Mouse (Mus musculus) midbrain, embryonic 16.5 days (tissue): Measurements from ENCODE around the gene Rfx2. TPM values are rescaled to one million over a fixed set of nuclear protein-coding genes. Genes with fewer than 3 reads are reported as not detected.

Experiments
- ATAC-seq: fragments of 200-750 bp; cut with Nextera tagmentation; 2 replicates; pipeline ENCODE4 v1.8.0; 2017; ENCODE audit warnings: moderate TSS enrichment
- H3K27ac ChIP-seq: fragments of 300-500 bp; sonication (generic); 2 replicates; pipeline ENCODE4 v1.5.1; 2014; ENCODE audit warnings: mild to moderate bottlenecking, low read length, mixed read lengths
- H3K27me3 ChIP-seq: fragments of 300-500 bp; sonication (generic); 2 replicates; pipeline ENCODE4 v1.6.1; 2014; ENCODE audit warnings: low read depth, low read length, mixed read lengths; ENCODE audit not compliant: control insufficient read depth, insufficient read depth
- H3K36me3 ChIP-seq: fragments of 300-500 bp; sonication (generic); 2 replicates; pipeline ENCODE4 v1.6.1; 2014; ENCODE audit warnings: mild to moderate bottlenecking, low read length, moderate library complexity, mixed read lengths; ENCODE audit not compliant: control insufficient read depth, insufficient read depth
- H3K4me1 ChIP-seq: fragments of 300-500 bp; sonication (generic); 2 replicates; pipeline ENCODE4 v1.6.1; 2014; ENCODE audit warnings: mild to moderate bottlenecking, low read length, mixed read lengths; ENCODE audit not compliant: control insufficient read depth, insufficient read depth
- H3K4me2 ChIP-seq: fragments of 300-500 bp; sonication (generic); 2 replicates; pipeline ENCODE4 v1.6.1; 2014; ENCODE audit warnings: mild to moderate bottlenecking, low read length, mixed read lengths
- H3K4me3 ChIP-seq: fragments of 300-500 bp; sonication (generic); 2 replicates; pipeline ENCODE4 v1.5.1; 2014; ENCODE audit warnings: low read depth, mild to moderate bottlenecking, low read length, moderate library complexity, mixed read lengths
- H3K9ac ChIP-seq: fragments of 300-500 bp; sonication (generic); 2 replicates; pipeline ENCODE4 v1.6.1; 2014; ENCODE audit warnings: low read depth, low read length, mixed read lengths
- H3K9me3 ChIP-seq: fragments of 300-500 bp; sonication (generic); replicated peaks from 2 replicates; pipeline ENCODE4 v1.6.1; 2014; ENCODE audit warnings: mild to moderate bottlenecking, low read length, mixed read lengths; ENCODE audit not compliant: control insufficient read depth, poor library complexity, severe bottlenecking
- WGBS: fragments of 180-500 bp; shearing (Covaris S2); extraction: QIAGEN DNeasy Blood & Tissue Kit; methylation state at CpG from one replicate; pipeline ENCODE4 v1.1.7; 2014; 5-methylcytosine and 5-hydroxymethylcytosine counted together
- polyA plus RNA-seq: library from polyadenylated mRNA; unstranded; fragments of >200 nt; fragmentation: Nextera tagmentation; extraction: Ambion mirVana; gene quantifications from 2 replicates; pipeline ENCODE4 v1.2.1, GENCODE M21; 2015

The Rfx2 gene
- polyA plus RNA-seq, 1 experiment from 2014 or later: 4.8 TPM

- 82% methylated on average over 5 of the region's 5 CpGs for WGBS
- H3K4me2 ChIP-seq: no peak overlapping the region
- no peaks in the 10 kb centered on the region; the same call in 1 of the 2 replicates for H3K27me3 ChIP-seq
- H3K27ac ChIP-seq: no peak overlapping the region
- no peak overlapping the region for H3K4me3 ChIP-seq
- H3K9me3 ChIP-seq: no peaks in the 10 kb centered on the region
- H3K9ac ChIP-seq: no peak overlapping the region
- H3K36me3 ChIP-seq: no peaks in the 10 kb centered on the region
- H3K4me1 ChIP-seq: no peaks in the 10 kb centered on the region
- ATAC-seq: no peak
Measured at GRCm38 (mm10) chr17:56842173-56842572, 11.4 kb upstream of the Rfx2 start.

- no peak for ATAC-seq
- Histone ChIP-seq H3K4me2 (no peak overlapping the region), H3K4me1 (no peaks in the 10 kb centered on the region), H3K4me3 (no peak overlapping the region), H3K27me3 (no peaks in the 10 kb centered on the region; the same call in 1 of the 2 replicates), H3K27ac (no peak overlapping the region), H3K9me3 (no peaks in the 10 kb centered on the region), H3K9ac (no peak overlapping the region), H3K36me3 (no peaks in the 10 kb centered on the region)
- 90% methylated on average over 7 of the region's 7 CpGs for WGBS
Measured at GRCm38 (mm10) chr17:56840524-56840923, 9.7 kb upstream of the Rfx2 start.

- H3K9ac ChIP-seq: no peak overlapping the region
- H3K36me3 ChIP-seq: no peaks in the 10 kb centered on the region
- peaks cover 3% of the 10 kb centered on the region; the same call in 1 of the 2 replicates for H3K4me1 ChIP-seq
- 93% methylated on average over 8 of the region's 8 CpGs for WGBS
- no peaks in the 10 kb centered on the region; the same call in 1 of the 2 replicates for H3K27me3 ChIP-seq
- H3K27ac ChIP-seq: no peak overlapping the region
- H3K4me3 ChIP-seq: no peak overlapping the region
- H3K4me2 ChIP-seq: no peak overlapping the region
- no peaks in the 10 kb centered on the region for H3K9me3 ChIP-seq
- no peak for ATAC-seq
Measured at GRCm38 (mm10) chr17:56836336-56836735, 5.5 kb upstream of the Rfx2 start.

- H3K27me3 ChIP-seq: peaks cover 6% of the 10 kb centered on the region
Measured at GRCm38 (mm10) chr17:56833381-56833780, 2.6 kb upstream of the Rfx2 start.

GRCm38 (mm10) chr17:56832918-56833317 is 2.1 kb upstream of the Rfx2 start:
- Histone ChIP-seq H3K4me3 (no peak overlapping the region), H3K27ac (no peak overlapping the region), H3K36me3 (no peaks in the 10 kb centered on the region), H3K9ac (no peak overlapping the region), H3K9me3 (no peaks in the 10 kb centered on the region), H3K27me3 (peaks cover 6% of the 10 kb centered on the region), H3K4me2 (no peak overlapping the region), H3K4me1 (peaks cover 15% of the 10 kb centered on the region)
- 88% methylated on average over 1 of the region's 1 CpGs for WGBS
- no peak for ATAC-seq

More at GRCm38 (mm10) chr17:56833381-56833780, 2.6 kb upstream of the Rfx2 start:
- ATAC-seq: no peak
- Histone ChIP-seq H3K9ac (no peak overlapping the region), H3K4me3 (no peak overlapping the region), H3K4me1 (peaks cover 15% of the 10 kb centered on the region), H3K9me3 (no peaks in the 10 kb centered on the region), H3K36me3 (no peaks in the 10 kb centered on the region), H3K27ac (no peak overlapping the region), H3K4me2 (no peak overlapping the region)
- 96% methylated on average over 1 of the region's 1 CpGs for WGBS

- Histone ChIP-seq H3K4me2 (peak overlapping the region; percentile 88), H3K4me3 (peak overlapping the region; percentile 66), H3K27me3 (peaks cover 6% of the 10 kb centered on the region), H3K9me3 (no peaks in the 10 kb centered on the region), H3K4me1 (peaks cover 15% of the 10 kb centered on the region), H3K36me3 (no peaks in the 10 kb centered on the region), H3K27ac (no peak overlapping the region), H3K9ac (0 out of 2 replicates have a peak overlapping the region, but pooled peaks have one; percentile 25)
- ATAC-seq: peak; percentile 98
- under 1% methylated on average over 41 of the region's 42 CpGs for WGBS
Measured at GRCm38 (mm10) chr17:56831111-56831816, 451 bp upstream of the Rfx2 start.

GRCm38 (mm10) chr17:56829795-56830194 is 1.0 kb downstream of the Rfx2 start:
- peak overlapping the region; percentile 66 for H3K4me3 ChIP-seq
- H3K9me3 ChIP-seq: no peaks in the 10 kb centered on the region
- H3K36me3 ChIP-seq: no peaks in the 10 kb centered on the region
- peaks cover 6% of the 10 kb centered on the region for H3K27me3 ChIP-seq
- peak overlapping the region; percentile 2 for H3K9ac ChIP-seq
- peaks cover 15% of the 10 kb centered on the region for H3K4me1 ChIP-seq
- H3K27ac ChIP-seq: no peak overlapping the region
- WGBS: under 1% methylated on average over 27 of the region's 27 CpGs
- no peak for ATAC-seq
- peak overlapping the region; percentile 88 for H3K4me2 ChIP-seq

GRCm38 (mm10) chr17:56829171-56829570 is 1.6 kb downstream of the Rfx2 start:
- Histone ChIP-seq H3K9ac (no peak overlapping the region; the same call in 1 of the 2 replicates), H3K9me3 (no peaks in the 10 kb centered on the region), H3K36me3 (no peaks in the 10 kb centered on the region), H3K4me2 (peak overlapping the region; percentile 88), H3K27me3 (peaks cover 6% of the 10 kb centered on the region), H3K27ac (no peak overlapping the region), H3K4me3 (peak overlapping the region; percentile 66; the same call in 1 of the 2 replicates), H3K4me1 (peaks cover 15% of the 10 kb centered on the region)
- 27% methylated on average over 11 of the region's 11 CpGs for WGBS
- ATAC-seq: no peak

- peaks cover 15% of the 10 kb centered on the region for H3K4me1 ChIP-seq
- no peak overlapping the region for H3K4me3 ChIP-seq
- no peak overlapping the region for H3K27ac ChIP-seq
- H3K9me3 ChIP-seq: no peaks in the 10 kb centered on the region
- no peak for ATAC-seq
- no peak overlapping the region for H3K9ac ChIP-seq
- no peak overlapping the region for H3K4me2 ChIP-seq
- WGBS: 90% methylated on average over 2 of the region's 2 CpGs
- no peaks in the 10 kb centered on the region for H3K36me3 ChIP-seq
- H3K27me3 ChIP-seq: peaks cover 6% of the 10 kb centered on the region
Measured at GRCm38 (mm10) chr17:56826718-56827117, 4.1 kb downstream of the Rfx2 start.
